Mouse (Mus musculus) neural tube, embryonic 14.5 days (tissue): Measurements from ENCODE around the gene Grid2ip. TPM values are rescaled to one million over a fixed set of nuclear protein-coding genes. Genes with fewer than 3 reads are reported as not detected.

Experiments
- ATAC-seq: fragments of 200-750 bp; cut with Nextera tagmentation; 2 replicates; pipeline ENCODE4 v1.8.0; 2017; ENCODE audit warnings: low read depth, mild to moderate bottlenecking, moderate TSS enrichment, moderate library complexity
- H3K27ac ChIP-seq: fragments of 300-500 bp; sonication (generic); 2 replicates; pipeline ENCODE4 v1.5.1; 2014; ENCODE audit warnings: low read depth, mild to moderate bottlenecking, control low read depth, low read length, moderate library complexity, mixed read lengths
- H3K27me3 ChIP-seq: fragments of 300-500 bp; sonication (generic); 2 replicates; pipeline ENCODE4 v1.6.1; 2014; ENCODE audit warnings: low read length; ENCODE audit not compliant: control insufficient read depth, insufficient read depth
- H3K36me3 ChIP-seq: fragments of 300-500 bp; sonication (generic); 2 replicates; pipeline ENCODE4 v1.6.1; 2014; ENCODE audit warnings: low read length, mixed read lengths; ENCODE audit not compliant: control insufficient read depth, insufficient read depth
- H3K4me1 ChIP-seq: fragments of 300-500 bp; sonication (generic); 2 replicates; pipeline ENCODE4 v1.6.1; 2014; ENCODE audit warnings: low read length; ENCODE audit not compliant: control insufficient read depth, insufficient read depth
- H3K4me2 ChIP-seq: fragments of 300-500 bp; sonication (generic); 2 replicates; pipeline ENCODE4 v1.6.1; 2014; ENCODE audit warnings: mild to moderate bottlenecking, low read depth, low read length, control low read depth
- H3K4me3 ChIP-seq: fragments of 300-500 bp; sonication (generic); 2 replicates; pipeline ENCODE4 v1.5.1; 2014; ENCODE audit warnings: low read depth, low read length, control low read depth, mixed read lengths
- H3K9ac ChIP-seq: fragments of 300-500 bp; sonication (generic); replicated peaks from 2 replicates; pipeline ENCODE4 v1.6.1; 2014; ENCODE audit warnings: low read depth, mild to moderate bottlenecking, control low read depth, low read length, mixed read lengths
- H3K9me3 ChIP-seq: fragments of 300-500 bp; sonication (generic); 2 replicates; pipeline ENCODE4 v1.6.1; 2016; ENCODE audit warnings: low read length; ENCODE audit not compliant: control insufficient read depth
- WGBS: fragments of 180-500 bp; shearing (Covaris S2); extraction: QIAGEN DNeasy Blood & Tissue Kit; methylation state at CpG from one replicate; pipeline ENCODE4 v1.1.7; 2014; 5-methylcytosine and 5-hydroxymethylcytosine counted together
- polyA plus RNA-seq: library from polyadenylated mRNA; unstranded; fragments of >200 nt; fragmentation: Nextera tagmentation; extraction: Ambion mirVana; gene quantifications from 2 replicates; pipeline ENCODE4 v1.2.1, GENCODE M21; 2014

Grid2ip gene
- polyA plus RNA-seq, 1 experiment from 2014 or later: 0.44 TPM

DNA sequence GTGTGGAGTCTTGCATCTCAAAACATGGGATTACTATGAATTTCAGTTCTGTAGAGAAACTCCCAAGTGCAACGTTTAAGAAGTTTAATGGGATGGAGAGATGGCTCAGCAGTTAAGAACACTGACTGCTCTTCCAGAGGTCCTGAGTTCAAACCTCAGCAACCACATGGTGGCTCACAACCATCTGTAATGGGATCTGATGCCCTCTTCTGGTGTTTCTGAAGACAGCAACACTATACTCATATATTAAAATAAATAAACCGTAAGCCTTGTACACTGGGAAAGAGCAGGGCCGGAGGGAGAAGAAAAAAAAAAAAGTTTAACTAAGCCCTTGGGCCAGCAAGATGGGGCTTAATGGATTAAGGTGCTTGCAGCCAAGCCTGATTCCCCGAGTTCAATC is 65.9 kb downstream of the Grid2ip start:
- Histone ChIP-seq H3K9ac (no peak overlapping the region), H3K4me2 (no peak overlapping the region), H3K4me3 (no peak overlapping the region), H3K27me3 (no peaks in the 10 kb centered on the region), H3K4me1 (no peaks in the 10 kb centered on the region), H3K36me3 (peaks cover 33% of the 10 kb centered on the region), H3K9me3 (no peaks in the 10 kb centered on the region), H3K27ac (no peak overlapping the region)
- ATAC-seq: no peak
- WGBS: 82% methylated on average over 4 of the region's 4 CpGs

- H3K27me3 ChIP-seq: no peaks in the 10 kb centered on the region
- no peak overlapping the region for H3K4me3 ChIP-seq
- H3K9me3 ChIP-seq: no peaks in the 10 kb centered on the region
- H3K36me3 ChIP-seq: peaks cover 24% of the 10 kb centered on the region
- H3K27ac ChIP-seq: no peak overlapping the region
- H3K4me2 ChIP-seq: no peak overlapping the region
- no peaks in the 10 kb centered on the region for H3K4me1 ChIP-seq
- ATAC-seq: no peak
- H3K9ac ChIP-seq: no peak overlapping the region
- WGBS: 35% methylated on average over 6 of the region's 6 CpGs
Measured at GRCm38 (mm10) chr5:143423899-143424519, 66.9 kb downstream of the Grid2ip start.

- H3K9ac ChIP-seq: no peak overlapping the region
- H3K9me3 ChIP-seq: no peaks in the 10 kb centered on the region
- H3K4me2 ChIP-seq: no peak overlapping the region
- H3K27me3 ChIP-seq: no peaks in the 10 kb centered on the region
- no peak overlapping the region for H3K27ac ChIP-seq
- H3K4me3 ChIP-seq: no peak overlapping the region
- H3K36me3 ChIP-seq: no peaks in the 10 kb centered on the region
- ATAC-seq: no peak
- WGBS: 10% methylated on average over 4 of the region's 4 CpGs
- no peaks in the 10 kb centered on the region for H3K4me1 ChIP-seq
Measured at GRCm38 (mm10) chr5:143434421-143434820, 77.3 kb downstream of the Grid2ip start.

DNA sequence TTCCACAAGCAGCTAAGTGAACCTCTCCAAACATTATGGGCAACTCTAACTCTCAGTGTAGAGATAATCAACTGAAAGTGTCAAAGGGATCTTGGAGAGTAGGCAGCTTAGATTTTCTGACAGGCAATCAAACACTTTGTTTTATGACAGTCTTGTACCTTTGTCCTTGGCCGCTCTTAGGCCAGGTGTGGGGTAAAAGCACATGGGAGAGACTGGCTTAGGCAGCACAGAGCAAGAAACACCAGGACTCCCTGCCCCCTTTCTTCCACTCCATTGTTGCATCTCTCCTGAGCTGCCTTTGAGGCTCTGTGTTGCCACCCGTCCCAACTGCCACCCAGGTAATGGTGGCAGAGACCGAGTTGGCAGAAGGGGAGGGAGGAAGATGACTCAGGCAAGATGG is 84.2 kb downstream of the Grid2ip start:
- Histone ChIP-seq H3K4me1 (no peaks in the 10 kb centered on the region), H3K27ac (no peak overlapping the region), H3K27me3 (no peaks in the 10 kb centered on the region), H3K4me2 (no peak overlapping the region), H3K9me3 (no peaks in the 10 kb centered on the region), H3K9ac (no peak overlapping the region), H3K36me3 (no peaks in the 10 kb centered on the region), H3K4me3 (no peak overlapping the region)
- ATAC-seq: no peak
- 80% methylated on average over 3 of the region's 3 CpGs for WGBS

DNA sequence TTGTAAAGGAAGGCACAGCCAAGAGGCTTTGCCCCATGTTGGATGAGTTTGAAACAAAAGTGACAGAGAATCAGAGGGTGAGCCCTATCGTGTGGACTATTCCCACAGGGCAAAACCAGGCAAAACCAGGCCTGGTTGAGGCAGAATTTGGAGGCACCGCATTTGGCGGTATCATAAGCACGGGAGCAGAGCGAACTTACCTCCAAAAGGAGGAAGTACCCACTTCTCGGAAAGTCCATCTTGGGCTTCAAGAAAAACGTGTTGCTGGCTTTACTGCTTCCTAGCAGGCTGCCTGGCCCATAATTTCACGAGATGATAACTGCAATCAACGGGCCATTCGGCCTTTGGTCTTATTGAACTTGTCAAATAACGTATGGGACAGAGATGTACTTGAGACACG is 84.6 kb downstream of the Grid2ip start:
- Histone ChIP-seq H3K9me3 (no peaks in the 10 kb centered on the region), H3K4me2 (no peak overlapping the region), H3K27me3 (no peaks in the 10 kb centered on the region), H3K9ac (no peak overlapping the region), H3K27ac (no peak overlapping the region), H3K4me1 (no peaks in the 10 kb centered on the region), H3K4me3 (no peak overlapping the region), H3K36me3 (no peaks in the 10 kb centered on the region)
- 90% methylated on average over 12 of the region's 12 CpGs for WGBS
- no peak for ATAC-seq

Other genes starting within 250 kb of the Grid2ip start
- 25.0 and 36.8 TPM in 2 replicates for gene Rnf216, start 244.3 kb upstream of the Grid2ip start, polyA plus RNA-seq
- 0.04 TPM in 1 of 2 replicates, not detected in the other for gene Olfr718-ps1, start 209.8 kb upstream of the Grid2ip start, polyA plus RNA-seq
- 16.6 and 20.9 TPM in 2 replicates for gene Rbak, start 176.6 kb upstream of the Grid2ip start, polyA plus RNA-seq
- gene Spdye4b, start 176.3 kb upstream of the Grid2ip start, polyA plus RNA-seq: not detected in 2 replicates
- 0.15 TPM in 1 of 2 replicates, not detected in the other for gene Spdye4a, start 130.4 kb upstream of the Grid2ip start, polyA plus RNA-seq
- gene Zfp12, start 122.2 kb upstream of the Grid2ip start, polyA plus RNA-seq: 24.0 and 31.0 TPM in 2 replicates
- gene Zfp316, start 87.3 kb upstream of the Grid2ip start, polyA plus RNA-seq: 5.2 and 7.0 TPM in 2 replicates
- 0.17 and 0.29 TPM in 2 replicates for gene Zfp853, start 63.7 kb upstream of the Grid2ip start, polyA plus RNA-seq
- 20.1 and 29.0 TPM in 2 replicates for gene E130309D02Rik, start 42.0 kb upstream of the Grid2ip start, polyA plus RNA-seq
- 81.2 and 84.9 TPM in 2 replicates for gene Zdhhc4, start 28.1 kb upstream of the Grid2ip start, polyA plus RNA-seq
- gene Kdelr2, start 46.5 kb downstream of the Grid2ip start, polyA plus RNA-seq: 114 and 146 TPM in 2 replicates
- gene Daglb, start 107.2 kb downstream of the Grid2ip start, polyA plus RNA-seq: 21.3 and 21.7 TPM in 2 replicates
- gene Rac1, start 170.7 kb downstream of the Grid2ip start, polyA plus RNA-seq: 454 and 468 TPM in 2 replicates